Mouse (Mus musculus) small intestine, adult 2 months (tissue): ENCODE measurements around the gene Plch1.

ENCODE experiments used
- CTCF ChIP-seq: fragments of 200-500 bp; IDR thresholded peaks from 2 replicates; pipeline ENCODE4 v1.5.1; 2012; ENCODE audit warnings: low read depth, mild to moderate bottlenecking, control low read depth, inconsistent platforms, low read length, moderate library complexity, mixed read lengths; ENCODE audit not compliant: insufficient replicate concordance, insufficient read length; ENCODE audit errors: extremely low read depth
- POLR2A ChIP-seq: fragments of 200-500 bp; IDR thresholded peaks from 2 replicates; pipeline ENCODE4 v1.6.1; 2012; ENCODE audit warnings: low read depth, mild to moderate bottlenecking, control low read depth, inconsistent platforms, low read length, moderate library complexity

DNA sequence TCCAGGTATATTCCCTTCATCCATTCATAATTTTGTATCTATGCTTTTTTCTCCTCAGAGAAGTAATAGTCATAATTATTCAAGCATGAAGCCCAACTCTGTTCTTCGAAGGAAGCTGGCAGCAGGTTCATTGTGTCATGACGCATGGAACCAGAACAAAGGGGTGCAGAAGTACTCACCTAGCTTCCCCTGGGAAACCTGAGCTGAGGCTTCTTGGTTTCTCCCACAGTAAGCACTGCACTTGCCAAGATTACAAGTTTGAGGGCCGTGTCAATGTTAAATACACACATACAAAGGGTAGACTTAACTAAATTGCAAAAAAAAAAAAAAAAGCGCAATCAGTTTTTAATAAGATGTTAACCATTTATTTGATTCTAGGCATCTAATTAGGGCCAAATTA is 3.0 kb downstream of the Plch1 start:
- no peak for TF ChIP-seq POLR2A
- no peak for TF ChIP-seq CTCF
